Mouse (Mus musculus) stomach, postnatal 0 days (tissue): ENCODE results near the gene Heatr5b.

Experiments used
- CTCF ChIP-seq: IDR thresholded peaks from 2 replicates; pipeline ENCODE4 v1.5.1; 2016; ENCODE audit warnings: antibody characterized with exemption, low read depth, mild to moderate bottlenecking, moderate library complexity
- EP300 ChIP-seq: optimal IDR thresholded peaks from 2 replicates; pipeline ENCODE3; 2016; ENCODE audit warnings: antibody characterized with exemption

DNA sequence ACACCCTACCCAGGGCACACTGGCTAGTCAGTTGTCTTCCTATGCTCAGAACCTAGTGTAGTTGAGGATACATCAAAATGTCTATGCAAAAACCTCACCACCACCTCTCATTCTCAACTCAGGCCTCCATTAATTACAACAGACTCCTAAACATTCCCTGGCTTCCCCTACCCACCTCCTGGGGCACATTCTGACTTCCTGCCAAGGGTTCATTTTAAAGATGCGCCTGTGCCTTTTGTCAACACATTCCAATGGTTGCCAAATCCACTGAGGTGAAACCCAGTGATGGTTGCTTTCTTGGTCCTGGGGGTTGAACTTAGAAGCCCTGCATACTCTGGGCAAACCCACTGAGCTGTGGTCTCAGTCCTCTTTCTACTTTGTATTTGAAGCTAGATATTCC lies 103.1 kb downstream of the Heatr5b start:
- TF ChIP-seq CTCF (no peak), EP300 (no peak)
